Mouse (Mus musculus): ENCODE results near the gene Lamc3.
A peak's percentile ranks its signal among the peaks of the same experiment; 100 is the strongest.

Gene Lamc3

DNA sequence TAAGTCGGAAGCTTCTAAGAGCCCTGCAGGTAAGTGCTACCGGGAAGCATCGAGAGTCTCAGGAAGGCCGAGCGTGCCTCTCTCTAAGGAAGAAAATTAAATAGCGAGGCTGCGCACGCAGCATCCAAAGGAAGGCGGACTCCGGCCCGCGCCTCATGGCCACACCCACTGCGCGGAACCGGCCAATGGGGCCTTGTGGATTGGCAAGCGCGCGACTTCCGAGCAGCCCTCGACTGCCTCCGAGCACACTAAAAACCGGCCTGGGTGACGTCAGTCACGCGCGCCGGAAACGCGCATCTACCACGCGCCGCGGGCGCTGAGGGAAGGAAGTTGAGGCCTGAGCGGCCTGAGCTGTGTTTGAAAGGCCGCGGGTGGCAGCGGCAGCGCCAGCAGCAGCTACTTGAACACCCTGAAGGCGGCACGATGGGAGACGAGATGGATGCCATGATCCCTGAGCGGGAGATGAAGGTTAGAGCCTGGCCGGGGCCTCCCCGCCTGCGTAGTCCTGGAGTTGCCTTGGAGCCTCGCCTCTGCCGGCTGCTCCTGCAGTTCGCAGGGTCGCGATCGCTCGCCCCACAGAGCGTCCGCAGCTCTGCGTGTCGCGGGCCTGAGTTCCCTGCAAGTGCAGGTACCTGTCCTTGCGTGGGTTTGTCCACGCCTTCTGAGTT is 87.2 kb downstream of the Lamc3 start, which contains the start of gene Nup214:
Gene Nup214 (plus strand): TSS at position 296 of the 668 bp plus-strand sequence.
- peak; percentile 100 for DNase-seq (ENCODE audit: low read depth, low spot score)

DNA sequence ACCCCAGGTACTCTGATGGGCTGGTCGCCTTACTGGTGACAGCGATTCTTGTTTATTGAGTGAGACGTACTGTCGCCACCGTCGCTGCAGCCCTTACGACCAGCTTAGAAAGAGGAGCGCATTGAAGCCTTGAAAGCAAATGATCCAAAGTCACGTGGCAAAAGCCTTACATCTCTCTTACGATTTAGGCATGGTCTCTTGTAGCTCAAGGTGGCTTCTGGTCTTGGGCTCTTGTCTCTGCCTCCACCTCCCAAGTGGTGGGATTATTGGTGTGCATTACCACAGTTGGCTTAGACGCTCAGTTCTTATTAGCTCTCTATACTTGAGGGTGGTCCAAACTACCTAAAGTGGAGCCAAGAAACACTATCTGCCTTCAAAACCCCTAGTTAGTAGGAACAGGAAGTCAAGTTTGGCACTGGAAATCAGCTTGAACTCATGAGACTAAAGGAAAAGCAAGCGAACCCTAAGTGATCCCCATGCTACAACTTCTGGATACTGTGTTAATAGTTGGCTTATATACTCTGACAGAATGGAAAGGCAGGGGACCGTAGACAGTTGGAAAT is 87.8 kb downstream of the Lamc3 start:
- DNase-seq (ENCODE audit: low read depth, low spot score), result no peak

DNA sequence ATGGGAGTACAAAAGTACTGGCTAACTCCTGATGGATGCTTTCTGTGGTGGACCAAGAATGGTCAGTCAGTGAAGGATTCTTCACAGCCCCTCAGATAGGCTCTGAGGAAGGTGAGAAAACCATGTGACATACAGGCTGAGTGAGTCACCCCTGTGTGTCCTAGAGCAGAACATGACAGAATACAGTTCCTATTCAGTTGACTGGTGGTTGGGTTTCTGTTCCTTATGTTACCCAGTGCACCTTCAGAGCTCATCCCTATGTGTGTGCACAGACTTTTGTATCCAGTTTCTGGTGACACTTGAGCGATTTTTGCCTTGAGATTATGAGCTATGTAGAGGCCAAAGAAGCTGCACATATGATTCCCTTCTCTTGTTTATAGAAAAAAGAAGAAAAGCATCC is 100.7 kb downstream of the Lamc3 start:
- DNase-seq (ENCODE audit: low read depth, low spot score), result no peak

DNA sequence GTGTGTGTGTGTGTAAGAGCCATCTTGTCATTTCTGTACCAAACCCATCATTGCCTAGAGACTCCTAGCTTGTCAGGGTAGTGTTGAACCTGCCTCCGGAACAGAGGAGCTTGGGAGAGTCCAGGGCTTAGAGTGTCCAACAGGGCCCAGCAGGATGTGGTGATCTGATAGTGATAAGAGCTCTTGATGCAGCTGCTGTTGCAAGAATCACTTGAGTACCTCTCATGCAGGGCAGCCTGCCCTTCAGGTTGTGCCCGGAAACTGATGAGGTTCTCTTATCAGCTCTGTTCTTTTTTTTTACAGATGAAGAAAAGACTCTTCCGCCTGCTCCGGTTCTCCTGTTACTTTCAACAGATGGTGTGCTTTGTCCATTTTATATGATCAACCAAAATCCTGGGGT is 103.9 kb downstream of the Lamc3 start:
- DNase-seq (ENCODE audit: low read depth, low spot score), result no peak

DNA sequence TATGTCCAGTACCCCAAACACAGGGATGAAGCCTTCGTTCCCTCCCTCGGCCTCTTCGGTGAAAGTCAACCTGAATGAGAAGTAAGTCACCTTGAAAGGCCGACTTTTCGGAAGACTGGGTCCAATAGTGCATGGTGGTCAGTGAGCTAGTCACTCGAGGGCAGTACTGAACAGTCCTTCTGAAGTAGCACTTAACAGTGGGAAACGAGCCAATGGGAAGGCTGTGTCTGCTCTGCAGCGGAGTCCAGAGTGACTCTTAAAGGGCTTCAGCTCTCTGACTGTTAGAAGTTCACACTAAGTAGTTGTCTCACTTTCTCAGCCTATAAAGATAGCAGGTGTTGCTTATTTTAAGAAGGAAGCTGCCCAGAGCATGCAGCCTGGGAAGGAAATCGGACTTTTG is 107.8 kb downstream of the Lamc3 start:
- DNase-seq (ENCODE audit: low read depth, low spot score), result no peak

DNA sequence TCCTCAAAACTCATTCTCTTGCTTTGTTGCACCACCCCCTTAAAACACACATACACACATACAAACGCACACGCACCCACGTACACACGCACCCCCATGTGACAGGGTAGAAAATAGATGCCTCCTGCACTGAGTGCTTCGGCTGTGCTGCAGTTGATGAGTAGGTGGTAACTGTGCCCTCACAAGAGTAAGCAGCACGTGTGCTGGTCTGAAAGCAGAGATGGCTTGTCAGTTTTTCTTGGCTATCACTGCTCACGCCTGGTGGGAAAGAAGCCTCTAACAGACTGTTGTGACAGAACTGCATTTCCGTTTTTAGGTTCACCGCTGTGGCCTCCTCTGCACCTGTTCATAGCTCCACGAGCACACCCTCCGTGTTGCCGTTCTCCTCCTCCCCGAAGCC is 109.0 kb downstream of the Lamc3 start:
- no peak for DNase-seq (ENCODE audit: low read depth, low spot score)
